Mouse (Mus musculus) MEL (cell line): ENCODE results near the gene Cops2.

Experiments
- CHD2 ChIP-seq: IDR thresholded peaks from 2 replicates; pipeline ENCODE4 v1.6.1; 2011; ENCODE audit warnings: low read length, improper control_type of control experiment
- CTCF ChIP-seq, 3 experiments: IDR thresholded peaks in 2 of 3; conservative IDR thresholded peaks in 1 of 3; 2 replicates each; pipeline ENCODE4 v1.5.1; 2011 to 2012; ENCODE audit warnings: low read length in 3 of 3, low read depth in 2 of 3, mild to moderate bottlenecking in 2 of 3, improper control_type of control experiment in 1 of 3, inconsistent platforms in 1 of 3, mixed read lengths in 1 of 3, moderate library complexity in 1 of 3; ENCODE audit not compliant: control insufficient read depth in 1 of 3, insufficient read depth in 1 of 3, poor library complexity in 1 of 3, severe bottlenecking in 1 of 3
- EP300 ChIP-seq, 2 experiments: IDR thresholded peaks; 2 replicates each; pipeline ENCODE4 v1.6.1; 2011; ENCODE audit warnings: improper control_type of control experiment in 2 of 2, low read length in 2 of 2, low read depth in 1 of 2, mild to moderate bottlenecking in 1 of 2
- ETS1 ChIP-seq: IDR thresholded peaks from 2 replicates; pipeline ENCODE4 v1.6.1; 2012; ENCODE audit warnings: low read depth, mild to moderate bottlenecking, inconsistent platforms, low read length, improper control_type of control experiment, moderate library complexity
- MAX ChIP-seq: IDR thresholded peaks from 2 replicates; pipeline ENCODE4 v1.6.1; 2011; ENCODE audit warnings: low read length, improper control_type of control experiment
- MAZ ChIP-seq: IDR thresholded peaks from 2 replicates; pipeline ENCODE4 v1.6.1; 2012; ENCODE audit warnings: low read depth, mild to moderate bottlenecking, inconsistent platforms, low read length, improper control_type of control experiment
- MYC ChIP-seq: IDR thresholded peaks from 2 replicates; pipeline ENCODE4 v1.6.1; 2011; ENCODE audit warnings: low read depth, mild to moderate bottlenecking, low read length, improper control_type of control experiment, moderate library complexity
- POLR2A ChIP-seq, 2 experiments: IDR thresholded peaks; 2 replicates each; pipeline ENCODE4 v1.6.1; 2011 to 2012; ENCODE audit warnings: low read length in 2 of 2, mild to moderate bottlenecking in 2 of 2, control low read depth in 1 of 2, improper control_type of control experiment in 1 of 2, low read depth in 1 of 2, moderate library complexity in 1 of 2; ENCODE audit not compliant: control insufficient read depth in 1 of 2, insufficient read depth in 1 of 2, poor library complexity in 1 of 2
- UBTF ChIP-seq: IDR thresholded peaks from 2 replicates; pipeline ENCODE4 v1.6.1; 2012; ENCODE audit warnings: low read depth, mild to moderate bottlenecking, inconsistent platforms, low read length, improper control_type of control experiment, moderate library complexity, borderline replicate concordance; ENCODE audit not compliant: insufficient read depth
- ZMIZ1 ChIP-seq: IDR thresholded peaks from 2 replicates; pipeline ENCODE4 v1.6.1; 2012; ENCODE audit warnings: low read depth, mild to moderate bottlenecking, inconsistent platforms, low read length, improper control_type of control experiment, moderate library complexity

GRCm38 (mm10) chr2:125795118-125795517, 63.8 kb downstream of the Cops2 start:
- TF ChIP-seq UBTF (no peak), CHD2 (no peak), MYC (no peak), CTCF (IDR thresholded peaks at IDR 0.05 in 2 of 3, conservative IDR thresholded peaks at IDR 0.05 in 1 of 3; ENCODE audit: control insufficient read depth in 1 of 3, insufficient read depth in 1 of 3, low read depth in 2 of 3, low read length in 3 of 3, poor library complexity in 1 of 3, severe bottlenecking in 1 of 3) (no peak), ETS1 (no peak), POLR2A (IDR thresholded peaks at IDR 0.05; ENCODE audit: control insufficient read depth in 1 of 2, insufficient read depth in 1 of 2, low read depth in 1 of 2, low read length in 2 of 2, poor library complexity in 1 of 2) (no peak), ZMIZ1 (no peak), MAX (no peak), MAZ (no peak), EP300 (IDR thresholded peaks at IDR 0.05; ENCODE audit: low read depth in 1 of 2, low read length in 2 of 2) (no peak)
